Mouse (Mus musculus) layer of hippocampus, adult 8-10 months (tissue): Measurements from ENCODE around the gene C1ql1. TPM values are rescaled to one million over a fixed set of nuclear protein-coding genes. Genes with fewer than 3 reads are reported as not detected.
"Not testable (repeated sequence)": the region's sequence is repeated elsewhere in the genome, so short reads cannot be mapped to it uniquely, and the experiment has no call there.

Experiments
- DNase-seq, 2 experiments: peaks; one replicate each; pipeline ENCODE4 v3.0.0; 2022; ENCODE audit warnings: low spot score in 2 of 2
- total RNA-seq, 4 experiments: library from RNA; stranded (reverse); gene quantifications; 2 replicates each; pipeline ENCODE4 v1.2.4; 2022

The C1ql1 gene
- total RNA-seq, result 10 to 100 TPM; 13.9 to 19.7 (median 16.6) TPM

DNA sequence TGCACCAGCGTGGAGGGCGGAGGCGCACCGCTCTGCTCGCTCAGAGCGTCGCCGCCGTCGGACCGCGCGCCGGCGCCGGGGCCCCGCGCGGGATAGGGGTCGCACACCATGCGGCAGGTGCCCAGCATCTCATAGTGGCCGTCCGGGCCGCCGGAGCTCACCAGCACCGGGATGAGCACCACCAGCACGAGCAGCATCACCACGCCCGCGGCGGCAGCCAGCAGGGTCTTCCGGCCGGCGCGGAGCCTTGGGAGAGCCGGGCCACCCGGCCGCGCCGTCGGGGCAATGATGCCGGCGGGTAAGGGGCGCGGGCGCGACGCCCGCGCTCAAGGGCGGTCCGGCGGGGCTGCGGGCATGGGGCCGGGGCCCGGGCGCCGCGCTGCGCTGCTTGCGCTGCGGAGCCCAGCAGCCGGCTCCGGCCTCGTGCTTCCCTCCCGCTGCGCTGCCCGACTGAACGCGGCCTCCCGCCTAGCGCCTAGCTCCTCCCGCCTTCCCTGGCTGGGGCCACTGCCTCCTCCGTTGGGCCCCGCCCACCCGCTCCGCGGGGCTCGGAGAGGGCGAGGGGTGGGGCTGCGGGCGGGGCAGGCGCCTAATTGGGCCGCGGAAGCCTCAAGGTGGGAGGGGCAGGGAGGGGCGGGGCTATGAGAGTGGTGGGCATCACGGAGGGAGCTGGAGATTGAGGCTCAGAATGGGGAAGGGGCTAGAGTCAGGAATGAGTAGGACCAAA is at the start of gene C1ql1:
C1ql1 (minus strand) TSS at position 424 of the 727 bp plus-strand sequence.
- DNase-seq, result peak; percentile 32 to 39

DNA sequence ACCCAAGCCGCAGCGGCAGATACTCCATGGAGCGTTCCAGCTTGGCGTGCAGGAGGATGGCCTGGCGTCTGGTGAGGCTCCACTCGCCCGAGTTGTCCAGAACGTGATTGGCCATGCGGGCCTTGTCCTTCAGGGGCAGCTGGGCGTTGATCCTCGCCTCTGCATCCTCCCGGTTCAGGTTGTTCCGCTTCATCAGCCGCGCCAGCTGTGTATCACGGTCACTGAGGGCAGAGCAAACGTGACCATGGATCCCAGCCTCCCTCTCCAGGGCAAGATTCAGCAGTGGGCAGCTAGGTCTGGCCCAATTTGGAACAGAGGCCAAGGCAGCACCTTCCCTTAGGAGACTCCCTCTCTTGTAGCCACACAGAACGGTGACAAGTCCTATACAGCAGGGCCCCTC is 48.5 kb upstream of the C1ql1 start:
- DNase-seq, result no peak

DNA sequence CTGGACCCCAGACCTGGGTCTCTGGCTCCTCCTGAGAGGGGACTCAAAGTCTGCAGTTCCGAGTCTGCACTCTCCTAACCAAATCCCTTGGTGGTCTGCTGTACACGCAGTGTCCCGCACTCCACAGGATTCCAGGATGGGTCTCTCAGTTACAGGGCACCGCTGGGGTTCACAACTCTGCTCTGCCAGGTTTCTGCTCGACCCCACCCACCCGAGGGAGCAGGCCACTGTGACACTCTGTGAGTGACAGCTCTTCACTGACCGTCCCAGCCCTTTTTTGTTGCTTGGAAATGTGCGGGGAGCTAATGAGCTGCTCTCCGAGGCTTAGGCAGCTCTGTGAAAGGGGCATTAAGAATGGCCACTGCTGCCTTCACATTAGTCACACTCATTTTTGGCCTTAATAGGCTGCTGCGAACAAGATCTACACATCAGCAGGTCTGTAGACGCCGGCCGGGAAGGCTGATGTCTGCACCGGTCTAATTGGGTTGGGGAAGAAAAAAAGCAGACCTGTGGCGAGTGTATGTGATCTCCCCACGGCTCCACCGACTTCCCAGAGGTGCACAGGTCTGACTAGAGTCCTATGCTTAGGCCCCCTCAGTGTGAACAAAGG is 47.0 kb upstream of the C1ql1 start:
- DNase-seq, result no peak

DNA sequence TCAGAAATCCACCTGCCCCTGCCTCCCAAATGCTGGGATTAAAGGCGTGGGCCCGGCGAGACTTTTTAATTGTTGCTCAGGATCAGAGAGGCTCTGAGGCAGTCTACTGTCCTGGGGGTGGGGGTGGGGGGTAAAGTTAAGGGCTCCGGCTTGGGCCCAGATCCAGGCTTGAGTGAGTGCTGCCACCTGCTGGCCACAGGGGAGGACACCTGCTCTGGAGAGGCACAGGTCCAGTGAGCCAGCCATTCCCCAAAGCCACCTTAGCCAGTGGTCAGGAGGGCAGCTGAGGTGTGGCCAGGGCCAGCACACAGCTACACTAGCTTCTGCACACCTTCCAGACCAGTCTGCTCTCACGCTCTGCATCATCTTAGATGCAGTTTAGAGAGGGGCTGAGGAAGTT is 46.5 kb upstream of the C1ql1 start:
- peak in 1 of 2 experiments; percentile 73 for DNase-seq

DNA sequence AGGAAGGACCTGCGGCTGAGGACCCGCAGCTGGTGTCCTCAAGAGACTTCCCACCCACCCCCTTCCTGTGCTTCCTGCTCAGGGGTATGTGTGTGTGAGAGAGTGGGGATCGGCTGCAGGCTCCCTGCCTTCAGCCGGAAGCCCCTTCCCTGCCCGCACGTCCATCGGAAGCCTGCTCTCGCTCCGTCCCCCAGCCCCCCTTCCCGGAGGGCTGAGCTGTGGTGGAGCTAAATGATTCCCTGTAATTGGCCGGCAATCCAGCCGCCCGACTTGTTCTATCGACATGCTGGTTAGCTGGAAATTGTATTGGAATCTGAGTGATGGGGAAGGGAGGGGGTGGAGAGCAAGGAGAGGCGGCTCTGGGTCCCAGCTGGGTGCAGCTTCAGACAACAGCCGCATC is 45.2 kb upstream of the C1ql1 start:
- no peak for DNase-seq

DNA sequence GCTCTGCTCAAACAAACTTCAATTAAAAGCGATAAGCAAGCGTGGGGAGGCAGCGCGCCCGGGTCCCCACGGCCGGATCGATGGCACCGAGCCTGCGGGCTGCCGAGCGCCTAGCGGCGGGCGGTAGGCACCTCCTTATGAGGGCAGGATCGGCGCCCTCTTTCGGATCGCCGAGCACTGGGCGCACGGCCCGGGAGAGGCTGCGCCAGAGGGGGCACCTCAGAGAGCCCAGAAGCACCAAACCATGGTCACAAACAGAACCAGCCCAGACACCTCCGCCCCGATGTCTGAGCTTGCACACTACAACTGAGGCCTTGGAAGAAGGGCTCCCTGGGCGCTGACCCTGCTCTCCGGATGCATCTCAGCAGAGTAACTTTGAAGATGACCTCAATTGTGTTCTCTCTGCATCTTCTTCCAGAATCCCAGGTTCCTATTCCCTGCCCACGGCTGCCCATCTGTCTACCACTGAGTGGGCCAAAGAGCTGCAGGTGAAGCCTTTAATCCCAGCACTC is 43.7 kb upstream of the C1ql1 start:
- DNase-seq, result no peak

DNA sequence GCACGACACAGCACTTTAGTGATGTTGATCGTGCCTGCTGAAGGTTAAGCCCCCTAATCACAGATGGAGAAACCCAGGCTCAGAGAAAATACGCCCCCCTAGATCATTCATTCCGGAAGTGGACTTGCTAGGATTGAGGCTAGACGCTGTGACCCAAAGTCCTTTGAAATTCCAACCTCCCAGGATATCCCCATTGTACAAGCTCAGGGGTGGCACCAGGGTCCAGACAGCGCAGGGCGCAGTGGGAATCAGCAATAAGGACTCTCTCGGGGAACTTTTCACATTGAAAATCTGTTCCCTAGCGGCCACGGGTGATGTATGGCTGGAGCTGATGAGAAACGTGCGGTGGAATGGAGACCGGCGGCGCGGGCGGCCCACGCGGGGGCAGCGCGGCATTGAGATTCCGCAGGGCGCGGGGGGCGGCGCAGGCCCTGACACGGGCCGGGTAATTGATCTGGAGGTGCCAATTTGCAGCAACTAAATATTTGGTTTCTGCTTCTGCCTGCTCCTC is 43.2 kb upstream of the C1ql1 start:
- DNase-seq, result no peak

DNA sequence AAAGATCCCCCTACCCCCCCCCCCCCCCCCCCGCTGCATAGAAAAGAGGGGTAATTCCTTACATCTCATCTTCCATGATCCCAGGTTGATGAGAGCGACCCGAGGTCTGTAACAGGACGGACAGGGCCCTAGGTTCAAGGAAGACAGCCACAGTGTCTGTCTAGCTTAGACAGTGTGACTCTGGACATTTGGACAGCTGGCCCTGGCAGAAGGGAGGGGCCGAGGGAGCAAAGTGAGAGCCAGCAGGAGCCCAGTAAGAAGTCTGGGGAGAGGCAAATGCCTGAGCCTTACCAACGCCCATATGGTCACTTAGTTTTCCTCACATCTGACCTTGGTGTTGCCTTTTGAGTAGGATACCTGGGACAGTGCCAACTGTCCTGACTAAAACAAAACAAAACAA is 38.7 kb upstream of the C1ql1 start:
- no peak for DNase-seq

DNA sequence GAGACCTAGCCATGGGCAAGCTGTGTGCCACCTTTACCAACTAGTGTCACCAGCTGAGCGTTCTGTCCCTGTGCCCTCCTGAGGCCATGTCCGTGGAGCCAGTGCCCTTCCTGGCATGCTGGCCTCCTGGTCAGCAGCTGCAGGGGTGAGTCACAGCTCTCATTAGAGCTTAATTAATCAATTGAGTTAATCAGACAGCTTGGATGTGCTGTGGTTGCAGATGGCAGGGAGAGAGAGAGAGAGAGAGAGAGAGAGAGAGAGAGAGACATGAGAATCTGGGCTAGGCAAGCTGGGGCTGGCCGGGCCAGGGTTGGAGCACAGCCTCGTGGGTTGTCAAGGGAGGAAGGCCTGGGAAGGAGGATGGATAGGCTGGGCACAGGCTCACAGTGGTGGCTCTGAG is 38.1 kb upstream of the C1ql1 start:
- no peak for DNase-seq

DNA sequence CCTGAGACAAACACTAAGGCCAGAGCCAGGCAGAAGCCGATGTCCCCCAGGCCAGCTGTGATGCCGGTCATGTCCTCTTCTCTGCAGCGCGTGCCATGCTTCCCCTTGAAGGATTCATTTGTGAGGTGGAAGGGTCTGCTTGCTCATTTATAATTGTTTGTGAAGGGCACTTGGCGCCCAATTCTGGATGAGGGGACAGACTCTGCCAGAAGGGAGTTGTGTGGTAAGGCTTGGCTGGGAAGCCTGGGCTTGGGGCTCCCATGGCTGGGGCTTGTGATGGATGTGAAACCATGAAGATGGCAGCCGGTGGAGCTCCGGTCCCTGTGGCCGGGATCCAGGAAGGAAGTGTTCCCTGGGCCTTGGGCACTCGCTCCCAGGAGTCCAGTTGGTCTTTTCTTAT is 37.6 kb upstream of the C1ql1 start:
- DNase-seq, result no peak

DNA sequence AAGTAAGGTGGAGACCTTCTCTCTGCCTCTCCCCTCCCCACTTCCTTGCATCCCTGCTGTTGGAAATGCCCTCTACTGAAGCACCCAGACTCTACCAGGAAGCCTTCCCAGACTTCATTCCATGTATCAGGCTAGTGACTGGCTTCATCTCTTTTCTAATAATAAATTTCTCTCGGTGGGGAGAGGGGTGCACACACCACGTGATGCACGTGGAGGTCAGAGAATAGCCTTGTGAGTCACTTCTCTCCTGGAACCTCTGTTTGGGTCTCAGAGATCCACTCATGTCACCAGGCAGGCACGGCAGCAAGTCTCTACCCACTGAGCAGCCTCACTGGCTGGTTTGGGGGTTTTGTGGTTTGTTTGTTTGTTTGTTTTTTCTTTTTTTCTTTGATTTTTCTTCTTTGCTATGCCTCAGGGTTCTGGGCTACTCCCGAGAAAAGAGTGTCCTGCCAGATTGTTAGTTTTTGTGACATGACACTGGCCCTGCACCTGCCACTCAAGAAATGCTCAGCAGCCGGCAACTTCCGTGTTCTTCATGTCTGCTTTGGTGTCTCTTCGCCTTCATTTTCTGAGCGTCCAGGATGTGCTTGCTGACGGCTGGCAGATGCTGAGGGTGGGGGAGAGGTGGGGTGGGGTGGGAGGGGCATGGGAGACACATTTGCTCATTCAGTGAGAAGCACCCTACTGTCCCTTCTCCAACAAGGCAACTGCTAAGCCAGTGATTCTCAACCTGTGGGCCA is 34.8 kb upstream of the C1ql1 start:
- no peak for DNase-seq

DNA sequence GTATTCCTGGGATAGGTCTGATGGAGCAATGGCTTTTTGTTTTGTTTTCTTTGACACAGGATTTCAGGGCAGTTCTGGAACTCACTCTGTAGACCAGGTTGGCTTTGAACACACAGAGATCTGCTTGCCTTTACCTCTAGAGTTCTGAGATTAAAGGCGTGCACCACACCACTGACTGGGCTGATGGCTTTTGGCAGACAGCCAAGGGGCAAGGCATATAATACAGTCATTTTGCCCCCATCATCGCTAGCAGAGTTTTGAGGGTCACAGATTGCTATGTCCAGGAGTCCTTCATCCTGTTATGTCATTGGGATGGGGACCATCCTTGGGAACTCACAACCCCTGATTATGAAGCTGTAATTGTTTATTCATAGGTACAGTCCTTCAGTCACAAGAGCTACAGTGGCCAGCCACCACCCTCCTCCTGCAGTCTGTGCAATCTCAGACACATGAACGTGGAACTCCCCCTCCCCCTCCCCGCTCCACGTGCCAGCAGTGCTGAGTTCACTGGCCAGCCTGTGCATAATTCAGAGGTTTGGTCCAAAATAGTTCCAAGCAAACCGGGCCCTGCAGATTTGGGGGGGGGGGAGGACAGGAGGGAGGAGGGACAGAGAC is 31.7 kb upstream of the C1ql1 start:
- DNase-seq, result no peak

DNA sequence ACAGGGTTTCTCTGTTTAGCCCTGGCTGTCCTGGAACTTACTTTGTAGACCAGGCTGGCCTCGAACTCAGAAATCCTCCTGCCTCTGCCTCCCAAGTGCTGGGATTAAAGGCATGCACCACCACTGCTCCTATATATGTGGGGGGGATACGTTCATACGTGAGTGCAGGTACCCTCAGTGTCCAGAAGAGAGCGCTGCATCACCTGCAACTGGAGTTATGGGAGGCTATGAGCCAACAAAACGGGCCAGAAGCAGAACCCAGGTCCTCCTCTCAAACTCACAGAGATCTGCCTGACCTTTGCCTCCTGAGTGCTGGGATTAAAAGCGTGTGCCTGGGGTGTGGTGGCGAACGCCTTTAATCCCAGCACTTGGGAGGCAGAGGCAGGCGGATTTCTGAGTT is 29.5 kb upstream of the C1ql1 start:
- not testable (repeated sequence) for DNase-seq

DNA sequence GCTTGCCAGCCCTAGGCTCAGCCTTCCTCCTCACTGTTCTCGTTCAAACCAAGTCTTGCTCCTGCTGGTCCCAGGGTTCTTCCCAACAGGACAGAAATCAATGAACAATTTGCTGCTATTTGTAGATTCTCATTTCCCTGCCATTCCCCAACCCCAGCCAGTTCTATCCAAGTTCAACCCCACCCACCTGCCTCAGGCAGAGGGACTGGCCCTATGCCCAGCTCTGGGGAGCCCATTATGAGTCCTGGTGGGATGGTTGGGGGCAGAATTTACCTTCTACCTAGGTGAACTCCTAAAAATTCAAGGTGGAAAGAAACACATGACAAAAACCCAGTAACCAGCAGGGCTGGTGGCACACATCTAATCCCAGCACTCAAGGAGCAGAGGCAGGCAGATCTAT is 25.8 kb upstream of the C1ql1 start:
- DNase-seq, result no peak

DNA sequence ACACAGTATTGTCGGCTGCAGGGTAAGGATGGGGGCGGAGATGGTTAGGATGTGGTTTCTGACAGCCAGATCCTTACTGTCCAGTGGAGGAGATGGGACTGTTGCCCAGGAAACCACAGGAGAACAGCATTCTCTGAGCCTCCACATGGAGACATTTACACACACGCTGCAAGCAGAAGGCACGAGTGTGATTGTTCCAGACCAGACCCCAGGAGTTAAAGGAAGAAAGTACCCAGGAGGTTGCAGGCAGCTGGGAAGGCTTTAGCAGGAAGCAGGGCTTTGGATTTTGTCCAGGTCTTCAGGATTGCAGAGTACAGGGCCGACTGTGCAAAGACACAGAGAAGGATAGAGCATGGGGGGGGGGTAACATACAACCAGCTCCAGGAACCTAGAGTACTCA is 25.1 kb upstream of the C1ql1 start:
- DNase-seq, result no peak

DNA sequence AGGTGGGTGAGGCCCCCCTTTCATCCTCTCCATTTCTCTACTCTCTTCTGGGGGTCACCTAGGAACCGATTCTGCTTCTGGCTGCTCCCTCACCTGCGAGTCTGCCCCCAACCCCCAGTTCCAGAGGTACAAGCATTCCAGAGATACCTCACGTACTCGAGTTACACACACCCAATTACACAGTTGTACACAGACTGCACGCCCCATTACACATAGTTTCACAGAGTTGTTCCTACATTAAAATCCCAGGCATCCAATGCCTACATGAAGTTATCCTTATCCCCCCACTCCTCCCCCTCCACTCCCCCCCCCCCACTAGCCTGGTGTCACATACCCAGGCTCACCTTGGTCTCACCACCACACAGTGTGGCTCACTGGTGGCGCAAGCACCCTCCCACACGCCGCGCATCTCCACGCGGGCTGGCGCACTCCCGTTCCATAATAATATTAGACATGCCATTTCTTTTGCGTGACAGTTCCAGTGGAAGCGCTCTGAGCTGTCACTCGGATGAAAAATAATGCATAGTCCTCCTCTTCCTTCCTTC is 18.1 kb upstream of the C1ql1 start:
- DNase-seq, result no peak

DNA sequence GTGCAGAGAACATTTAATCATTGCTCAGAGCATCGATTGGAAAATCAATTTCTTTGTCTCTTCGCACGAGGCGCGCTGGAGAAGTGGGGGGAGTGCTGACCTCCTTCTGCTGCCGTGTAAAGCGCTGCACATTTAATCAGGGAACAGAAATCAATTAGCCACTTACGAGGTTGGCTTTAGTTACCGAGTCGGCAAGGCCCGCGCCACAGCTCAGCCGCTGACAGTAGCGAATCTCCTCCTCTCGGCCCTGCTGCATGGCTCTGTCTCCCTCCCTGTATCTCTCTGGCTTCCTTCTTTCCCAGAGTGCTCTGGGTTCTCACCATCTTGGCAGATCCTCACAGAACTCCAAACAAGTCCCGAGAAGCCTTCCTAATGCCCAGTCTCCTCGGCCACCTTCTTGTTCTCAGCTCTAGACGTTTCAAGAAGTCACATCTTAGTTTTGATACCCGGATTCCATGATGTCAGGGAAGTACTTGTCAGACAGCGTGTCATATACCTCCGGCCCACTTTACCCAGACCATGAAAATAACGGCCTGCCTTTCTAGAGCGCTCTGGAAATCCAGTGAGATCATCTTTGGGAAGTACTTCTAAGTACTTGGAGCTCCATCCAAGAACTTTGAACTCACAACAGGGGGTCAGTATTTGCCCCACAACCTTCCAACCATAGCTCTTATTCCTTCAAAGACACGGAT is 17.5 kb upstream of the C1ql1 start:
- DNase-seq, result no peak

DNA sequence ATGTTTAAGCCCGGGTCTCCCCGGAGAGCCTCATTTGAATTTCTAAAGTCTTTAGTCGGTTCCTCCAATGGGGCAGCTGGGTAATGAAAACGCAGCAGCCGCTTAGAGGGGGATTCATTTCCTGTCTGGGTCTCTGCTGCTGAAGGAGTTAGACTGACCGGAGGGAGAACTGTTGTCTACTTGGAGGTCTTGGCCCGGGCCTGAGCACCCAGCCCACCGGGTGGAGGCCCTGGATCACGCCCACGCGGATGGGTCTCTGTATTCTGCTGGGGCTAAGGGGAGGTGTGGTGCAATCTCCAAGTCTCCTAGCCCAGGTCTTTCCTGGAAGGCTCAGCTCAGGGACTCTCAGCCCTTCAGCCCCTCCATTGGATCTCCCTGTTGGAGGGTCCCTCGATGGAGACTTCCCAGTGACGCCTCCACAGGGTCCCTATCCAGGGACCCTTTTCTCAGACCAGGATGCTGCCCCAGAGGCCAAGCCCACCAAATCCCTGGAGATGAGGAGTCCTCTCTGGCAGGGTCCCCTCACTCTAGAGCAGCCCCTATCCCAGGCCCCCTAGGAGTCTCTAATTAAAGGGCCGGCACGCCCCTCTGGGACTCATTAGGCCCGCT is 16.9 kb upstream of the C1ql1 start:
- no peak for DNase-seq

DNA sequence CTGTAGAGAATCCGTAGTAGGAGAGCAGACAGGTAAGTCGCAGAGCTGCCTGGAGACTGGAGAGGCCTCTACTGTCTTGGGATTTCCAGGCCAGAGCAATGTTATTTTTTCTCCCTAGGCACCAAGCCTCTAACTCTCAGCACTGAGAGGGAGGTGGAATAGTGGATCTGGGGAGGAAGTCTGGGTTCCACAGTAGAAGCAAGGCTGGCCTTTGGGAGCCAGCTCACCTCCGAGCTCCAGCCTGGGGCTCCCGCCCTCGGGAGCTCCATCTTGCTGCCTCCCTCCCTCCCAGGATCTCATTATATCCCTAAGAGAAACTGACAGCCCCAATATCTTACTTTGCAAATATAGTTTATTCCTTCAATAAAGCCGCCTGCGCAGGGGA is 16.4 kb upstream of the C1ql1 start:
- DNase-seq, result no peak

DNA sequence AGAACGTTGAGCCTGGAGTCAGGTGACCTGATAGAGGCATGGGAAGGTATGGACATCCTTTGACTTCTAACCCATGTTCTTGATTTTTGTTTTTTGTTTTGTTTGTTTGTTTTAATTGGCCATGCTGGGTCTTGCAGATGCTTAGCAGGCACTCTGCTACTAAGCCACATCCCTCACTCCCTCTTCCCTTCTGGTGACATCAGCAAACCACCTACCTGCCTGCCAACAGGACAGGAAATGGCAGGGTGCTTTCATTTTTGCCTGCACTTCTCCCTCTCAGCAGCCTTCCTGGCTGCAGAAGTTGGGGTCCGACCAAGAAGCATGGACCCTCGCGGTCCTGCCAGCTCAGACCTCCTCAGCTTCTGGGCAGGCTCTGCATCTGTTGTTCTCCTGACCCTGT is 14.6 kb upstream of the C1ql1 start:
- no peak for DNase-seq

DNA sequence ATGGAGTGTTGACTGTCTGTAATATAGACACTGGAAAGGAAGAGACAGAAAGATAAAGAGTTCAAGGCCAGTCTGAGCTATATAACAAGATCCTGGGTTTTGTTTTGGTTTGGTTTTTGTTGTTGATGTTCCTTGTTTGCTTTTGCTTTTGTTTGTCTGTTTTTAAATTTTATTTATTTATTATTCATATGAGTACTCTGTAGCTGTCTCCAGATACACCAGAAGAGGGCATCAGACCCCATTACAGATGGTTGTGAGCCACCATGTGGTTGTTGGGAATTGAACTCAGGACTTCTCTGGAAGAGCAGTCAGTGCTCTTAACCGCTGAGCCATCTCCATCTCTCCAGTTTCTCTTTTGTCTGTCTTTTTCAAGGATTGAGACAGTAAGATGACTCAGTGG is 12.4 kb upstream of the C1ql1 start:
- DNase-seq, result no peak
